Mouse (Mus musculus): ENCODE measurements around the gene Snx7.

DNA sequence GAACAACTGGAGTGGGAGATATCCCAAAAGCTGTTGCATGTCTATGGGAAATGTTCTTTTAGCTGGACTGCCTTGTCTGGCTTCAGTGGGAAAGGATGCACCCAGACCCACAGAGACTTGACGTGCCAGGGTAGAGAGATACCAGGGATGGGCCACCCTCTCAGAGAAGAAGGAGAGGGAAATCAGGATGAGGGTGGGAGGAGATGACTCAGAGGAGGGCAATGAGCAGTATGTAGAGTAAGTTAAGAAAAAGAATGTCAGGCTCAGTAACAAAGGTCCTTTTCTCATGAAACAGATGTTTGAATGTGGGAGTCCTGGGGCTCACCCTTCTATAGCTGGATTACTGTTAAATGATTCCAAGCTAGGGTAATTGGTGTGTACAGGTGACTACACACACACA is 26.1 kb downstream of the Snx7 start:
- TF ChIP-seq TAL1 (IDR thresholded peaks at IDR 0.05; ENCODE audit: low read length), result no peak
- TF ChIP-seq GATA1 (IDR thresholded peaks at IDR 0.05; ENCODE audit: low read length), result no peak

All from erythroblast, embryonic 14.5 days (primary cell).